Mouse (Mus musculus) lung, embryonic 15.5 days (tissue): Measurements from ENCODE around the gene Apol7a. TPM values are rescaled to one million over a fixed set of nuclear protein-coding genes. Genes with fewer than 3 reads are reported as not detected.
"Not testable (repeated sequence)": the region's sequence is repeated elsewhere in the genome, so short reads cannot be mapped to it uniquely, and the experiment has no call there.

Experiments
- ATAC-seq: fragments of 200-750 bp; cut with Nextera tagmentation; 2 replicates; pipeline ENCODE4 v1.8.0; 2017; ENCODE audit warnings: moderate number of reproducible peaks, borderline replicate concordance; ENCODE audit not compliant: low FRiP score, low TSS enrichment; ENCODE audit errors: extremely low read depth
- H3K27ac ChIP-seq: fragments of 300-500 bp; sonication (generic); 2 replicates; pipeline ENCODE4 v1.5.1; 2015; ENCODE audit warnings: moderate library complexity, mild to moderate bottlenecking, inconsistent platforms
- H3K27me3 ChIP-seq: fragments of 300-500 bp; sonication (generic); 2 replicates; pipeline ENCODE4 v1.6.1; 2015; ENCODE audit warnings: inconsistent platforms
- H3K36me3 ChIP-seq: fragments of 300-500 bp; sonication (generic); 2 replicates; pipeline ENCODE4 v1.6.1; 2015; ENCODE audit warnings: inconsistent platforms
- H3K4me1 ChIP-seq: fragments of 300-500 bp; sonication (generic); 2 replicates; pipeline ENCODE4 v1.6.1; 2015; ENCODE audit warnings: inconsistent platforms
- H3K4me2 ChIP-seq: fragments of 300-500 bp; sonication (generic); 2 replicates; pipeline ENCODE4 v1.6.1; 2015; ENCODE audit warnings: inconsistent platforms, mild to moderate bottlenecking, moderate library complexity
- H3K4me3 ChIP-seq: fragments of 300-500 bp; sonication (generic); 2 replicates; pipeline ENCODE4 v1.5.1; 2015; ENCODE audit warnings: mild to moderate bottlenecking, inconsistent platforms
- H3K9ac ChIP-seq: fragments of 300-500 bp; sonication (generic); 2 replicates; pipeline ENCODE4 v1.6.1; 2015; ENCODE audit warnings: inconsistent platforms
- H3K9me3 ChIP-seq: fragments of 300-500 bp; sonication (generic); 2 replicates; pipeline ENCODE4 v1.6.1; 2016; ENCODE audit warnings: inconsistent platforms
- WGBS: fragments of 180-500 bp; shearing (Covaris S2); methylation state at CpG from one replicate; pipeline ENCODE4 v1.1.7; 2015; 5-methylcytosine and 5-hydroxymethylcytosine counted together
- polyA plus RNA-seq: library from polyadenylated mRNA; unstranded; fragments of >200 nt; fragmentation: Nextera tagmentation; extraction: Ambion mirVana; gene quantifications from 2 replicates; pipeline ENCODE4 v1.2.1, GENCODE M21; 2015

Apol7a gene
- polyA plus RNA-seq, result 0.09 TPM in 1 of 2 replicates, not detected in the other

DNA sequence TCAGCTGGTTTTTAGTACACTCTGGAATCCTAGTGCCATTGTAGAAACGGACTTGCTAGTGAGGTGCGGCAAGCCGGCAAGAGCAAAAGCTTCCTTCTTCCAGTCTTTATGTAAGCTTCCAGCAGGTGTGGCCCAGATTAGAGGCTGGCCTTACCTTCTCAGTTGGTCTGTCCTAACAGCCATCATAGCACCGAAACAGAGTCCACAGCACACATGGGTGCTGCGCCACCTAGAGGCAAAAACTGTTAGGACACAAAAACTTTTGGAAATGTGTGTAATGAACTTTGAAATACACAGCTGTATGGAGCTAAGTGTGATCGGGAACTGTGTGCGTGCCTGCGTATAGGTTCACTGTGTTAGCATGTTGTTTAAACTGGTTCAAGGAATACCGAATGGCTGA is at the start of gene Apol7a:
Apol7a (minus strand) TSS at position 84 of the 400 bp plus-strand sequence.
- WGBS, result 56% methylated on average over 9 of the region's 9 CpGs
- H3K27me3 ChIP-seq, result not testable (repeated sequence)

DNA sequence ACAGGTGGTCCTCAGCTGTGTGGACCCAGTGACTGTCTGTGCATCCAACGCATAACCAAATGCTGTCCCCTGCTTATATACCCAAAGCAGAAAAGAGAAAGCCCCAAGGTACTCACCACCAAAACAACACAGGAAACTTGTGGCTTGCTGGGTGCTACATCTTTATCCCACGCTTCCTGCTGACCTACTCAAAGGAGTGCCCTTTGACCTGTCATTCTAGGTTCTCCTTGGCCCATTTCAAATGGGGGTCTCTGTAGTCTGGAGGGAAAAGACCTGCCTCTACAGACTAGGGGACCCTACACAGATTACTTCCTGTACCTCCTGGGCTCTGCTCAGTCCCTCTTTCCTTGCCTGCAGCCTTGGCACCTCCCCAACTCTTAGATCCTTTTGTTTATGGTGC is 48.5 kb upstream of the Apol7a start, which contains the start of gene Apol7b:
Apol7b (minus strand) TSS at position 101 of the 400 bp plus-strand sequence.
- 90% methylated on average over 2 of the region's 2 CpGs for WGBS

More for the DNA sequence above, at the start of gene Apol7a:
- not testable (repeated sequence) for H3K9ac ChIP-seq, H3K27ac ChIP-seq, ATAC-seq, H3K4me2 ChIP-seq, H3K4me1 ChIP-seq, H3K36me3 ChIP-seq, H3K4me3 ChIP-seq, H3K9me3 ChIP-seq

DNA sequence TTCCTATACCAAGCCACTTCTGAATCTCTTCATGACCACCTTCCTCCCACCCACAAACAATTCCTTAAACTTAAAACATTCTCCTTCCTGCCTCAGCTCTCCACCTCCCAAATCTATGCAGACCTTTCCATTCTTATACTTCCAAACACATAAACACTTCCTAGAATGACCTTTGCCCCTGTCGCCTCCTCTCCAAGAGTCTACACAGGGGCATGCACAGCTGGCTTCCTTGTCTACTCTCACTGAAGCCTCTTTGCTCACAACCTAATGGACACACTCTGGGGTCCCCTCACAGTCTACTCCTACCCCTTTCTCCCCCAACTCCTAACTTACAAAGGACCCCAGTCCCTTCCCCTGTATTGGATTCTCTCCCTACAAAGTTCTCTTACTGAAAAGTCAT is 46.8 kb upstream of the Apol7a start:
- not testable (repeated sequence) for H3K36me3 ChIP-seq, H3K4me2 ChIP-seq, H3K4me3 ChIP-seq, H3K4me1 ChIP-seq, H3K9ac ChIP-seq, H3K27me3 ChIP-seq, H3K9me3 ChIP-seq, H3K27ac ChIP-seq, ATAC-seq
- WGBS, result 8% methylated on average over 1 of the region's 1 CpGs

More for the DNA sequence above, 48.5 kb upstream of the Apol7a start, which contains the start of gene Apol7b:
- not testable (repeated sequence) for H3K36me3 ChIP-seq, H3K4me1 ChIP-seq, H3K4me2 ChIP-seq, H3K9me3 ChIP-seq, ATAC-seq, H3K9ac ChIP-seq, H3K4me3 ChIP-seq, H3K27ac ChIP-seq, H3K27me3 ChIP-seq

DNA sequence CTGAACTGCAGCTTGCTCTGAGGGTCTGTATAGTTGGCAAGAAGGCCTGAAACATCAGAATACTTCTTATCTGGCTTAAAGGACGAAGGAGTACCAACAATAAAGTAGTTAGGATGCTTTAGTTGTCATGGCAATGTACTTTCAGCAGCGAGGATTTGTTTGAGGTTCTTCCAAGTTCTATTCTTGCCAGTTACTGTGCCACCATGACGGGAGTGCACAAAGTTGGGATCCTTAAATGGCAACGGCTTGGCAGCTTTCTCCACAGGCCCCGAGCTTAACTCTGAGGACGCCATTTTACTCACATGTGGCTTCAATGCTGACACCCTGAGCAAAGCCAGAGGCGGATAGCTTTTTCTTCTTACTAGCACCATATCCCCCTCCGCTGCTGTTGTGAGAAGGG is 45.8 kb upstream of the Apol7a start:
- not testable (repeated sequence) for H3K27ac ChIP-seq, H3K4me2 ChIP-seq, H3K4me1 ChIP-seq, ATAC-seq, H3K9me3 ChIP-seq, H3K27me3 ChIP-seq, H3K36me3 ChIP-seq, H3K9ac ChIP-seq, H3K4me3 ChIP-seq
- 69% methylated on average over 8 of the region's 8 CpGs for WGBS

DNA sequence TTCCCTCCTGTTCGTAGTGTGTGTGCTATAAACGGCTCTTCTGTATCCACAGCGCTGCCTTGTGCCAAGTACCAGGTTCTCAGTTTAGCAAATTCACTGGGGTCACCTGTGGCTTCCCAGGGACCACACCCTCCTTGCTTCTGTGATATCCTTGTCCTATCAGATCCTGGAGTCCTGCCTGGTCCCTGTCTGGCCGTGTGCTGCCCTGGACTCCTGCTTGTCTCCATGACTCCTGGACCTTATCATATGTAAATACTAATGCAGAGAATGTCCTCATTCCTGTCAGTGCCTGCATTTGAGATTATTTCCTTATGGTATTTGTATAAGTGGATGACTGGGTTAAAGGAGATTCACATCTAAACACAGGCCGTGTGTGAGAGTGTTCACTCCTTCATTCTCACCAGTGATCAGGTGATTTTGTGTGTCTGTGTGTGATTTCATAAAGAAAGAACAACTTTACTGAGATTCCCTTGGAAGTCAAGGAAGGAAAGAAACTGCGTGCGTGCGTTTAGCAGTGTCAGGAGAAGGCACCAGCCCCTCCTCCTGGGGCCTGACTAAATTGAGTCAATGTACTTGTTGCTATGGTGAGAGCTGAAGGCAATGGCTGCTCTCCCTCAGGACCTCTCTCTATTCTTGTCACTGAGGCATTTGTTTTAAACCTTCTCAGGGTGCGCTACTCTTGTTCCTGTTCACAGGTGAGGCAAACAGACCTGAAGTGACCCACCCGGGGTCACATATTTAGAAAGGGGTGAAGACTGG is 30.0 kb upstream of the Apol7a start:
- H3K9ac ChIP-seq, H3K9me3 ChIP-seq, H3K27me3 ChIP-seq, H3K36me3 ChIP-seq, H3K4me2 ChIP-seq, H3K27ac ChIP-seq, H3K4me1 ChIP-seq, ATAC-seq, H3K4me3 ChIP-seq: not testable (repeated sequence)
- WGBS, result 44% methylated on average over 9 of the region's 10 CpGs

DNA sequence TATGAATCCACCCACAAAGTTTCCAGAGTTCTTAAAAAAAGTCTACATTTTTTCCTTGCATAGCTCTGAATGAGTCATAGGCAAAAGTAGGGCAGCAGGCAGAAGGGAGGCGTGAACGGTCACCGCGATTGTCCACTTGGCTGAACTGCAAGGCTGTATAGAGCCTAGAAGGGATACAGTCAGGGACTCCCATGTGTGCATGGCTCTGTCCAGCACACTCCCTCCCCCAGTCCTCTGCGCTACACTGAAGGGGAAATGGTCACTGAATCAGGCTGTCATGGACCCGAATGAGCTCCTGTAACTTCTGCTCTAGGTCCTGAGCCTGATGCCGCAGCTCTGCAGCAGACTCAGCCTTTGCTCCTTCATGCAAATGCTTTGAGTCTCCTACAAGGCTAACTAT is 24.0 kb upstream of the Apol7a start:
- H3K4me2 ChIP-seq, H3K36me3 ChIP-seq, ATAC-seq, H3K27ac ChIP-seq, H3K9me3 ChIP-seq, H3K9ac ChIP-seq, H3K27me3 ChIP-seq, H3K4me1 ChIP-seq, H3K4me3 ChIP-seq: not testable (repeated sequence)
- 68% methylated on average over 3 of the region's 7 CpGs for WGBS

DNA sequence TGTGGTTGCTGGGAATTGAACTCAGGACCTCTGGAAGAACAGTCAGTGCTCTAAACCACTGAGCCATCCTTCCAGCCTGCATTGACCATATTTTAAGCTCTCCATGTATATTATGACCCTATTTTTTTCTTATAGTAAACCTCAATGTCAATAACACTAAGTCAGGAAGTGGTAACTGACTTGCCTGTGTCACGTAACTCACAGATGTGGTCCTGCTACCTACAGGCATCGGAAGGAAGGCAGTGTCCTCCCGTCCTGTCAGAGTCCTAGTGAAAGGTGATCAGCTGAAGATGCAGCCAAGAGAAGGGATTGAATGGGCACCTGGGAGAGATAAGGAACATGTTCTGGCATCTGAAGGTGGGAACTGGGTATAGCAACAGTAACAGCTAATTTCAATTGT is 20.7 kb upstream of the Apol7a start:
- ATAC-seq, H3K36me3 ChIP-seq, H3K4me3 ChIP-seq, H3K9me3 ChIP-seq, H3K27ac ChIP-seq, H3K4me1 ChIP-seq, H3K9ac ChIP-seq, H3K27me3 ChIP-seq, H3K4me2 ChIP-seq: not testable (repeated sequence)
- no CpG with 5 or more reads among the region's 3 CpGs for whole genome bisulfite sequencing

DNA sequence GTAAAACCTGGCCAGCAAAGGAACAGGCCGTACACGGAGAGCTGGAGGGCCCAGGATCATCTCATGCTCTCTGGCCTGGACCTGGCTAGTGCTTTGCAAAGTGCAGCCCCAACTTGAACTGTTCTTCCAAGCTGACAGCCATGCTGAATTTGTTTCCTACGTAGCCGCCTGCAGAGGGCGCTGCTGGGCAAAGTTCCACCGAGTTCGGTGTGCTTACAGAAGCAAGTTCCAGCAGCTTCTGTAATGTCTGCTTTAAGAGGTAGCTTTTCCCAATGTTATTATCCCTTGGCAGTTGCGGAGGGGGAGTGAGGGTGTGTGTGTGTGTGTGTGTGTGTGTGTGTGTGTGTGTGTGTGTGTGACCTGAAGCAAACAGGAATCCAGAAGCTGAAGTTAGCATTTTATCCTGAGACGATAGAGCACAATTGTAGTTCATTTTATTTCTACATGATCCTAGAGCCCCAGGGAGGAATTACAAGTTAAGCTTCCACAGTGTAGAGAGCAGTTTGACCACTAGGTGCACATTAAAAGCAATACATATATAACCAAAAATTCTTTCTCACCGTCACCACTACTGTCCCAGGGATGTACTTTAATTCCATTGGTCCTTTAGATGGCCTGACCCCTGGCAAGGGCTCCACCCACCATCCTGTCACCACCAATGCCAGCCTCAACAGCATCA is 17.9 kb upstream of the Apol7a start:
- not testable (repeated sequence) for H3K4me1 ChIP-seq, H3K4me3 ChIP-seq, H3K4me2 ChIP-seq, H3K9ac ChIP-seq, H3K27me3 ChIP-seq, H3K27ac ChIP-seq, H3K9me3 ChIP-seq, H3K36me3 ChIP-seq, ATAC-seq
- 13% methylated on average over 3 of the region's 10 CpGs for WGBS

DNA sequence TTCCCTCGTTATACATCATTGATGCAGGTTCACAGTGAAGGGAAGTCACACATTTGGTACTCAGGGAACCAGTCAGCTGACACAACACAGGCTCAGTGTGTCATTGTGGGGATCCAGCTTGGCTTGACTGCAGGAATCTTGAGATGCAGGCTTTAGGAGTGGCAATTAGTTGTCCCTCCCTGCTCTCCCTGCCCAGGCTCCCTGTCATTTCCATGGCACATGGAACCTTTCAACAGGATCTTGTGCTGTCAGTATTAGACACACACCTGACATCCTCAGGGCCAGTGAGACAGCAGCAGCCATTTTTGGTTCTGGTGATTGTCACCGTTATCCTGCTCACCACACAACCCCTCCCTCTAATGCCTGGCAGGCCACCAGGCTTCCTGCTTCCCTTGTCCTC is 16.7 kb upstream of the Apol7a start:
- H3K4me1 ChIP-seq, H3K4me3 ChIP-seq, H3K27ac ChIP-seq, ATAC-seq, H3K36me3 ChIP-seq, H3K9ac ChIP-seq, H3K9me3 ChIP-seq, H3K27me3 ChIP-seq, H3K4me2 ChIP-seq: not testable (repeated sequence)
- 46% methylated on average over 2 of the region's 2 CpGs for WGBS

DNA sequence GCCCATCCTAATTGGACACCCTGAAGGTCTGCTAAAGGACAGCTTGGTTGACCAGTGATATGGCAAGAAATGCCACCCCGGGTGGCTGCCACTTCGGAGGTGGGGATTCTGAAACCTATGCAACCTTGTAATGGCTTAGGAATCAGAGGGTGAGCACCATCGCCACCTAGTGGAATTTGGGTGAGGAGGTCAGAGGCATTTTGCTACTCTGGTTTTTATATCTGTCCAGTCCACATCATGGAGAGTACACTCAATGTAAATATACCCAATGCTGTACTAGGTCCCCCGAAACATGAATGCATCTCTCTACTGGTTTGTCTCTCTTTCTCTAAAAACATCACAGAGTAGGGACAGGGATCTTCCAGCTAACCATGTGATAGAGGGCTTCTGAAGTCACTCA is 13.8 kb upstream of the Apol7a start:
- H3K27ac ChIP-seq, ATAC-seq, H3K9me3 ChIP-seq, H3K9ac ChIP-seq, H3K36me3 ChIP-seq, H3K4me1 ChIP-seq, H3K4me3 ChIP-seq, H3K27me3 ChIP-seq, H3K4me2 ChIP-seq: not testable (repeated sequence)
- WGBS, result 25% methylated on average over 4 of the region's 4 CpGs

DNA sequence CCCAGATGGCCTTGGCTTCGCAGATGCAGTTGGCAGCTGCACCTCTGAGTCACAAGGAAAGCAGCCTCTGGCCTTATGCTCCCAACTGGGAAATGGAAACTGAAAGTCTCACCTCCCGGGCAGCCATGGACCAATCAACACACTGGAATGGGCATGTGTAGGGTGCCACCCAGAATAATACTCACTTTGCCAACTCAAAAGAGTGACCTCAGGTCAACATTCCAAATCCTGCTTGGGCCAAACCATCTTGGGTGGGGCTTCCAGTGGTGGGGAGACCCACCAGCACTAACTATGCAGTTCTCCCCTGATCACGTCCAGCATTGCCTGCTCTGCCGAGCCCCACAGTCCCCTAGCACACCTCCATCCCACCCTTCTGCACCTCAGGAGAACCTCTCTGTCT is 12.1 kb upstream of the Apol7a start, which contains the start of gene Apol9a:
Apol9a (minus strand) TSS at position 101 of the 400 bp plus-strand sequence.
- H3K4me1 ChIP-seq, H3K9ac ChIP-seq, H3K36me3 ChIP-seq, H3K9me3 ChIP-seq, H3K4me2 ChIP-seq, H3K27me3 ChIP-seq, H3K4me3 ChIP-seq, ATAC-seq, H3K27ac ChIP-seq: not testable (repeated sequence)
- 75% methylated on average over 1 of the region's 4 CpGs for WGBS

DNA sequence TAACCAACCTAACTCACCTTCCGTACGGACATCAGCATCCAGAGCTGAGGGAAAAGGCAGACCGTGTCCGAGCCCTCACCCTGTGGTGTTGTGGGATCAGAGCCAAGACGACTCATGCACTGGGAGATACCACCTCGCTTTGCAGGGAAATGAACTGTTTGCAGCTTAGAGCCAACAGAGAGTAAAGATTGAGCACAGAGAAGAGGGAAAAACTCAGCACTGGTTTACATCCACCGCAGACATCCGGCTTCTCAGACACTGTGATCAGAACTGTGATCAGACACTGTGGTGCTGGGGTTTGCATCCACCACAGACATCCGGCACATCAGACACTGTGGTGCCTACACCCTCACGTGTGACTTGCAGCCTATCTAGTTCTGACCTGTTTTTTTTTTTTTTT is 7.5 kb upstream of the Apol7a start:
- H3K4me2 ChIP-seq, ATAC-seq, H3K9ac ChIP-seq, H3K27me3 ChIP-seq, H3K27ac ChIP-seq, H3K36me3 ChIP-seq, H3K4me3 ChIP-seq, H3K9me3 ChIP-seq, H3K4me1 ChIP-seq: not testable (repeated sequence)
- 48% methylated on average over 10 of the region's 10 CpGs for WGBS
